Mouse (Mus musculus) inflammation-experienced regulatory T-cells, adult 6 months (primary cell): Measurements from ENCODE around the gene Slc44a1. TPM values are rescaled to one million over a fixed set of nuclear protein-coding genes. Genes with fewer than 3 reads are reported as not detected.

Experiments used
- ATAC-seq: one replicate; pipeline ENCODE4 v1.8.0; 2017
- polyA plus RNA-seq, 3 experiments: library from polyadenylated mRNA; unstranded; fragments of 100-300 nt; shearing (Covaris generic); gene quantifications; one replicate each; pipeline ENCODE4 v1.2.1; 2017

Slc44a1 gene
- polyA plus RNA-seq, 3 experiments from 2014 or later: 2.3 to 5.5 (median 5.0) TPM

- ATAC-seq: no peak
Observed at GRCm38 (mm10) chr4:53620104-53620503, 179.9 kb downstream of the Slc44a1 start.

- ATAC-seq: no peak
Observed at GRCm38 (mm10) chr4:53621084-53621483, 180.9 kb downstream of the Slc44a1 start.

- ATAC-seq: no peak
Observed at GRCm38 (mm10) chr4:53621490-53621889, 181.3 kb downstream of the Slc44a1 start.

GRCm38 (mm10) chr4:53623711-53624110 is 183.5 kb downstream of the Slc44a1 start:
- ATAC-seq: no peak

- ATAC-seq: no peak
Observed at GRCm38 (mm10) chr4:53624816-53625215, 184.6 kb downstream of the Slc44a1 start.

- no peak for ATAC-seq
Observed at GRCm38 (mm10) chr4:53625263-53625662, 185.1 kb downstream of the Slc44a1 start.

GRCm38 (mm10) chr4:53628924-53629323 is 188.7 kb downstream of the Slc44a1 start:
- ATAC-seq: no peak

- ATAC-seq: no peak
Observed at GRCm38 (mm10) chr4:53630963-53631315, 190.7 kb downstream of the Slc44a1 start.

- ATAC-seq: peak; percentile 56
Observed at GRCm38 (mm10) chr4:53631316-53632010, 191.2 kb downstream of the Slc44a1 start, which contains the start of gene Fsd1l. Fsd1l (plus strand) TSS chr4:53631471.

- ATAC-seq: no peak
Observed at GRCm38 (mm10) chr4:53632011-53632349, 191.8 kb downstream of the Slc44a1 start.

GRCm38 (mm10) chr4:53635336-53635735 is 195.1 kb downstream of the Slc44a1 start:
- ATAC-seq: no peak

GRCm38 (mm10) chr4:53637269-53637909 is 197.2 kb downstream of the Slc44a1 start:
- no peak for ATAC-seq

GRCm38 (mm10) chr4:53638549-53639123 is 198.4 kb downstream of the Slc44a1 start:
- no peak for ATAC-seq

- no peak for ATAC-seq
Observed at GRCm38 (mm10) chr4:53658029-53658428, 217.8 kb downstream of the Slc44a1 start.

GRCm38 (mm10) chr4:53660711-53661110 is 220.5 kb downstream of the Slc44a1 start:
- ATAC-seq: no peak

Other genes with a start within 250 kb of the Slc44a1 start
- gene Fsd1l, start 191.1 kb downstream of the Slc44a1 start, polyA plus RNA-seq: 10 to 100 TPM in 1 of 3 experiments, 1 to 10 TPM in 2; 3.8 to 12.0 (median 7.0) TPM